Mouse (Mus musculus) stomach, embryonic 14.5 days (tissue): ENCODE data around the gene Gm3854. TPM values are rescaled to one million over a fixed set of nuclear protein-coding genes. Genes with fewer than 3 reads are reported as not detected.
"Not testable (repeated sequence)": the region's sequence is repeated elsewhere in the genome, so short reads cannot be mapped to it uniquely, and the experiment has no call there.

Source experiments
- ATAC-seq: fragments of 200-750 bp; cut with Nextera tagmentation; 2 replicates; pipeline ENCODE4 v1.8.0; 2017; ENCODE audit warnings: low read depth, moderate TSS enrichment; ENCODE audit not compliant: insufficient number of reproducible peaks, insufficient read depth, low FRiP score
- H3K27ac ChIP-seq: fragments of 300-500 bp; sonication (generic); 2 replicates; pipeline ENCODE4 v1.5.1; 2014; ENCODE audit warnings: mild to moderate bottlenecking, low read length, moderate library complexity, mixed read lengths
- H3K27me3 ChIP-seq: fragments of 300-500 bp; sonication (generic); 2 replicates; pipeline ENCODE4 v1.6.1; 2014; ENCODE audit warnings: low read length, control low read depth, mixed read lengths; ENCODE audit not compliant: control insufficient read depth, insufficient read depth
- H3K36me3 ChIP-seq: fragments of 300-500 bp; sonication (generic); 2 replicates; pipeline ENCODE4 v1.6.1; 2014; ENCODE audit warnings: mild to moderate bottlenecking, control low read depth, low read length, moderate library complexity, mixed read lengths; ENCODE audit not compliant: control insufficient read depth, insufficient read depth
- H3K4me1 ChIP-seq: fragments of 300-500 bp; sonication (generic); 2 replicates; pipeline ENCODE4 v1.6.1; 2014; ENCODE audit warnings: low read length, control low read depth, mixed read lengths; ENCODE audit not compliant: control insufficient read depth, insufficient read depth
- H3K4me2 ChIP-seq: fragments of 300-500 bp; sonication (generic); replicated peaks from 2 replicates; pipeline ENCODE4 v1.6.1; 2014; ENCODE audit warnings: low read depth, low read length, control low read depth
- H3K4me3 ChIP-seq: fragments of 300-500 bp; sonication (generic); 2 replicates; pipeline ENCODE4 v1.5.1; 2014; ENCODE audit warnings: low read depth, low read length, control low read depth
- H3K9ac ChIP-seq: fragments of 300-500 bp; sonication (generic); replicated peaks from 2 replicates; pipeline ENCODE4 v1.6.1; 2014; ENCODE audit warnings: low read depth, mild to moderate bottlenecking, control low read depth, low read length, moderate library complexity, mixed read lengths
- H3K9me3 ChIP-seq: fragments of 300-500 bp; sonication (generic); 2 replicates; pipeline ENCODE4 v1.6.1; 2016; ENCODE audit warnings: low read depth, low read length, control low read depth; ENCODE audit not compliant: control insufficient read depth
- WGBS: fragments of 180-500 bp; shearing (Covaris S2); extraction: QIAGEN DNeasy Blood & Tissue Kit; methylation state at CpG from one replicate; pipeline ENCODE4 v1.1.7; 2014; 5-methylcytosine and 5-hydroxymethylcytosine counted together
- polyA plus RNA-seq: library from polyadenylated mRNA; unstranded; fragments of >200 nt; fragmentation: Nextera tagmentation; extraction: Ambion mirVana; gene quantifications from 2 replicates; pipeline ENCODE4 v1.2.1, GENCODE M21; 2014

Gm3854 gene
- polyA plus RNA-seq, 1 experiment from 2014 or later: 2.3 TPM

DNA sequence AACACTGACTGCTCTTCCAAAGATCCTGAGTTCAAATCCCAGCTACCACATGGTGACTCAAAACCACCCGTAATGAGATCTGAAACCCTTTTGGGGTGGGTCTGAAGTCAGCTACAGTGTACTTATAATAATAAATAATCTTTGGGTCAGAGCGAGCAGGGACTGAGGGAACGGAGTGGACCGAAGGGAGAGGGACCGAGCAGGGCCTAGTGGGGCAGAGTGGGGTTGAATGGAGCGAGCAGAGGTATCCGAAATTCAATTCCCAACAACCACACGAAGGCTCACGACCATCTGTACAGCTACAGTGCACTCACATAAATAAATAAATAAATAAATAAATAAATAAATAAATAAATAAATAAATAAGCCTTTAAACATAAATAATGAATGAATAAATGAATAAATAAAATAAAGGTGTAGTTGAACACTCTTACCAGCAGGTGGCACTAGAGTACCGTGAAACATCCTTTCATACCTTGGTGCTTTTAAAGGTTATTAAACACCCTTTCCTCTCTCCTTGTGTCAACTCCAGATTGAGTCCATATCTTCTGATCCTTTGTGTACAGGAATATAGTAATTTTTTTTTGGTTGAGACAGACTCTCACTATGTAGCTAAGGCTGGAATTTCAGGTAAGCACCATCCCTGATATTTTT lies 15.5 kb downstream of the Gm3854 start:
- 54% methylated on average over 10 of the region's 10 CpGs for WGBS
- Histone ChIP-seq H3K4me3 (no peak overlapping the region), H3K4me2 (no peak overlapping the region)

DNA sequence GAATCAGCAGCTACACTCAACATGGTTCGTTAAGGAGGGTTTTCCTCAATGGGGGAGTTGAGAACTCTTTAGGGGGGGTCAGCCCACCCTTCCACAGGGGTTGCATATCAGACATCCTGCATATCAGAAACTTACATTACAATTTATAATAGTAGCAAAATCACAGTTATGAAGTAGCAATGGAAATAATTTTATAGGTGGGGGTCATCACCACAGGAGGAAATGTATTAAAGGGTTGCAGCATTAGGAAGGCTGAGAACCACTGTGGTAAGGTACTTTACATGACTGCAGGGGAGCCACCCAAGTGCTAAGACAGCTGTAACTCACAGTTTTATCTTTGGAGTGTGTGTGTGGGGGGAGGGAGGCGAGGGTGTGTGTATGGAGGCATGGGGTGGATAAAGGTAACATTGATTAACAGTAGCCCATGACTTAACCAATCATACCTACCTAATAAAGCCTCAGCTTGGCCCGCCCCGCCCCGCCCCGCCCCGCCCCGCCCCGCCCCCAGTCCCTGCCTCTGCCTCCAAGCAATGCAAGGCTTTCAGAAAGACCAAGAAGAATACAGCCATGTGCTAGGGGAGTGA lies 17.0 kb downstream of the Gm3854 start:
- Histone ChIP-seq H3K27me3 (no peaks in the 10 kb centered on the region), H3K4me1 (peaks cover 6% of the 10 kb centered on the region; the same call in 1 of the 2 replicates), H3K4me2 (no peak overlapping the region), H3K9me3 (no peaks in the 10 kb centered on the region), H3K27ac (no peak overlapping the region), H3K4me3 (no peak overlapping the region), H3K36me3 (no peaks in the 10 kb centered on the region), H3K9ac (no peak overlapping the region)
- no peak for ATAC-seq
- 13% methylated on average over 9 of the region's 9 CpGs for WGBS

More for the DNA sequence above, 15.5 kb downstream of the Gm3854 start:
- no peaks in the 10 kb centered on the region for H3K27me3 ChIP-seq
- ATAC-seq: no peak
- peaks cover 5% of the 10 kb centered on the region; the same call in 1 of the 2 replicates for H3K4me1 ChIP-seq
- H3K27ac ChIP-seq: no peak overlapping the region
- 0 out of 2 replicates have a peak, but pooled peaks cover 2% of the 10 kb centered on the region for H3K36me3 ChIP-seq
- no peaks in the 10 kb centered on the region for H3K9me3 ChIP-seq
- H3K9ac ChIP-seq: no peak overlapping the region

DNA sequence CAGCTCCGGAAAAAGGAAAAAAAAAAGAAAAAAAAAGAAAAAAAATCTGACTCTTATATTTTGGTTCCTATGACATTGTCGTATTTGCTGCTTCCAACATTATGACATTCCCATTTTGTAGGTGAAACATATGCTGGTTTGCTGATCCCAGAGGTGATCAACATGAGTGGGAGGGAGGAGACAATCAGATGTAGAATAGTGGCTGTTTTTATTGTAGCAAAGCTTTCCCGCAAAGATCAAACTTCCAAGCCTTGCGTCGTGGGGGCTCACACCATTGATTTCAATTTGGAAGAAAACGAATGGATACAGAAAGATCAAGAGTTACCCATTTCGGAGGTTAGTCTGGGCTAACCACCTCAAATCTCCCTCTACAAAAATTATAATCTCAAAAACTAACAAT lies 18.2 kb downstream of the Gm3854 start:
- Histone ChIP-seq H3K4me2 (peak overlapping the region; percentile 49), H3K27ac (peak overlapping the region; percentile 82), H3K4me1 (peaks cover 6% of the 10 kb centered on the region; the same call in 1 of the 2 replicates), H3K36me3 (no peaks in the 10 kb centered on the region), H3K9me3 (no peaks in the 10 kb centered on the region), H3K9ac (0 out of 2 replicates have a peak overlapping the region, but pooled peaks have one; percentile 36), H3K27me3 (no peaks in the 10 kb centered on the region), H3K4me3 (peak overlapping the region; percentile 53)
- WGBS: 27% methylated on average over 7 of the region's 7 CpGs
- no peak for ATAC-seq

GRCm38 (mm10) chr7:6362268-6363046 lies 18.9 kb downstream of the Gm3854 start:
- Histone ChIP-seq H3K36me3 (no peaks in the 10 kb centered on the region), H3K27ac (peak overlapping the region; percentile 82), H3K4me2 (peak overlapping the region; percentile 49), H3K27me3 (no peaks in the 10 kb centered on the region), H3K9me3 (no peaks in the 10 kb centered on the region), H3K4me3 (peak overlapping the region; percentile 53), H3K9ac (peak overlapping the region; percentile 36; the same call in 1 of the 2 replicates), H3K4me1 (peaks cover 6% of the 10 kb centered on the region; the same call in 1 of the 2 replicates)
- peak; percentile 94 for ATAC-seq
- under 1% methylated on average over 38 of the region's 38 CpGs for WGBS

DNA sequence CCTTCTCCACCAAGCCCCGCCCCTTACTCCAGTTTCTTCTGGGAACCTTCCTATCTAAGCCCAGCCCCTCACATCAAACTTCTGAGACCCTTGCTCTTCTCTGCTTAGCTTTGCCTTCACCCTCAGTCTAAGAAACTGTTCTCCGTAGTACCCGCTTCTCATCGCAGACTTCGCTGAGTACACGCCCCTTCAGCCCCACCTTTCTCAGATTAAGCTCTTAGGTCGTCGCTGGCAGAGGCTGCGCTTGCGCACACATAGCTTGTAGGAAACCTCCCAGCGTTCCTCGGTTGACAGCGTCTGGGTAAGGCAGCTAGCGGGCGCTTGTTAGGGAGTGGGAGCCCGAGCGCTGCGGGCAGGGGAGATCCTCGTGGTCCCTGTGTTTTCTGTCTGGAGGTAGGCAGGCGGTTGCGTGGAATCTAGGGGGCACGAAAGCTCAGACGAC lies 19.5 kb downstream of the Gm3854 start, which contains the start of gene Zfp78:
Zfp78 (plus strand) TSS at position 234 of the 442 bp plus-strand sequence.
- H3K4me3 ChIP-seq: peak within 1 kb of the TSS; percentile 53
- peak within 1 kb of the TSS; percentile 82 for H3K27ac ChIP-seq
- H3K36me3 ChIP-seq: no peaks in the 10 kb centered on the region
- peak within 1 kb of the TSS; percentile 49 for H3K4me2 ChIP-seq
- H3K4me1 ChIP-seq: peaks cover 6% of the 10 kb centered on the region; the same call in 1 of the 2 replicates
- peak within 1 kb of the TSS; percentile 47 for H3K9ac ChIP-seq
- no peaks in the 10 kb centered on the region for H3K9me3 ChIP-seq
- WGBS: under 1% methylated on average over 23 of the region's 23 CpGs
- ATAC-seq: peak; percentile 80
- H3K27me3 ChIP-seq: no peaks in the 10 kb centered on the region

DNA sequence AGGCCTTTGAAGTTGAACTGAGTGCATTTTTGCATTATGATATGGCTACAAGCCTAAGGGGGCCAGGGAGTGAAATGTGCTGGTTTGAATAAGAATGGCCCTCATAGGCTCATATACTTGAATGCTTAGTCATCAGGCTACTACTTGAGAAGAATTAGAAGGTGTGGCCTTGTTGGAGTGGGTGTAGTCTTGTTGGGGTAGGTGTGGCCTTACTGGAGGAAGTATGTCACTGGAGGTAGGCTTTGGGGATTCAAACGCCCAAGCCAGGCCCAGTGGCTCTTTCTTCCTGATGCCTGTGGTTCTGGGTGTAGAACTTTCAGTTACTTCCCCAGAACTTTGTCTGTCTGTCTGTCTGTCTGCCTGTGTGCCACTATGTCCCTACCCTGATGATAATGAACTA lies 21.2 kb downstream of the Gm3854 start:
- Histone ChIP-seq H3K27ac (no peak overlapping the region), H3K4me1 (peaks cover 6% of the 10 kb centered on the region; the same call in 1 of the 2 replicates), H3K9me3 (no peaks in the 10 kb centered on the region), H3K27me3 (no peaks in the 10 kb centered on the region), H3K9ac (no peak overlapping the region), H3K4me3 (no peak overlapping the region), H3K36me3 (no peaks in the 10 kb centered on the region), H3K4me2 (no peak overlapping the region)
- ATAC-seq: no peak
- WGBS: 71% methylated on average over 1 of the region's 1 CpGs

DNA sequence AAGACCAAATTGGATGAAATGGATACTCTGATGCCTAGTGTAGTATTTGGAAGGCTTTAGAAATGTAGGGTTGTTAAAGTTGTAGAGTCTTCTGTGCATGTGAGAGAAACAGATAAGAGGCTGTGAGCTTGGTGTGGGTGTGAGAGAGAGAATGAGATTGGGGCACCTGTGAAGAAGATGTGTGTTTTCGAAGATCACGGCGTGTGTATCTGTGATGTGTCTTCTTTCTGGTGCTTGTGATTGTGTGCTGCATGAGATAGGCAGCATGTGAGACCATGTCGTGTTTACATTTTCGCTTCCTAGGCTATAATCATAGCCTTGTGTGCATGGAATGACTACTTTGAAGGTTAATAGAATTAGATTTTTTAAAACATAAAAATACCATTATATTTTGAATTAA lies 23.6 kb downstream of the Gm3854 start:
- Histone ChIP-seq H3K4me2 (no peak overlapping the region), H3K36me3 (no peaks in the 10 kb centered on the region), H3K4me3 (no peak overlapping the region), H3K9me3 (no peaks in the 10 kb centered on the region), H3K27me3 (no peaks in the 10 kb centered on the region), H3K27ac (no peak overlapping the region), H3K9ac (no peak overlapping the region), H3K4me1 (peaks cover 6% of the 10 kb centered on the region; the same call in 1 of the 2 replicates)
- WGBS: 92% methylated on average over 5 of the region's 5 CpGs
- ATAC-seq: no peak

DNA sequence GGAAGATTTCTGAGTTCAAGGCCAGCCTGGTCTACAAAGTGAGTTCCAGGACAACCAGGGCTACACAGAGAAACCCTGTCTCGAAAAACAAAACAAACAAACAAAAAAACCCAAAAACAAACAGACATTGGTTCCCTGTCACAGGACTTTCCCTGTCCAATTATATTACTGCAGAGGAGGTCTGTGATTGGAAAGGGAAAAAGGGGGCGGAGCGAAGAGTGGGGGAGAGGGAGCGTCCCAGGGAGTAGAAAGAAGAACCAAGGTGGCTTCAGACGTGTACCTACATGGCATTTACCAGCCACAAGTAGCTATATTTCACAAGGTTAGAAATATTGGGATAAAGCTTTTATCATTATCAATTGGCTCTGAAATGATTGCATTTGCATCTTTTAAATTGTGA lies 24.6 kb downstream of the Gm3854 start:
- not testable (repeated sequence) for H3K4me3 ChIP-seq, ATAC-seq, H3K36me3 ChIP-seq, H3K4me2 ChIP-seq, H3K9me3 ChIP-seq, H3K27me3 ChIP-seq, H3K4me1 ChIP-seq, H3K27ac ChIP-seq, H3K9ac ChIP-seq
- WGBS: 78% methylated on average over 5 of the region's 5 CpGs
